Mouse (Mus musculus) E14TG2a.4 (cell line): Measurements from ENCODE around the gene Doc2b.

Experiments used
- H3K27me3 ChIP-seq: 2 replicates; pipeline ENCODE4 v1.6.1; 2014; ENCODE audit warnings: low read length, control low read depth; ENCODE audit not compliant: insufficient read depth
- H3K36me3 ChIP-seq: 2 replicates; pipeline ENCODE4 v1.6.1; 2014; ENCODE audit warnings: low read length, control low read depth; ENCODE audit not compliant: insufficient read depth
- H3K4me1 ChIP-seq: replicated peaks from 2 replicates; pipeline ENCODE4 v1.6.1; 2014; ENCODE audit warnings: low read depth, low read length, control low read depth
- H3K4me3 ChIP-seq: replicated peaks from 2 replicates; pipeline ENCODE4 v1.5.1; 2014; ENCODE audit warnings: mild to moderate bottlenecking, low read length
- H3K9me3 ChIP-seq: 2 replicates; pipeline ENCODE4 v1.6.1; 2014; ENCODE audit warnings: low read length, control low read depth
- CTCF ChIP-seq: conservative IDR thresholded peaks from 2 replicates; pipeline ENCODE4 v1.5.1; 2014; ENCODE audit warnings: low read length
- NANOG ChIP-seq: IDR thresholded peaks from 2 replicates; pipeline ENCODE4 v1.6.1; 2014; ENCODE audit warnings: borderline replicate concordance, low read length, mixed read lengths
- POU5F1 ChIP-seq: IDR thresholded peaks from 2 replicates; pipeline ENCODE4 v1.6.1; 2014; ENCODE audit warnings: low read length, borderline replicate concordance

Gene Doc2b

DNA sequence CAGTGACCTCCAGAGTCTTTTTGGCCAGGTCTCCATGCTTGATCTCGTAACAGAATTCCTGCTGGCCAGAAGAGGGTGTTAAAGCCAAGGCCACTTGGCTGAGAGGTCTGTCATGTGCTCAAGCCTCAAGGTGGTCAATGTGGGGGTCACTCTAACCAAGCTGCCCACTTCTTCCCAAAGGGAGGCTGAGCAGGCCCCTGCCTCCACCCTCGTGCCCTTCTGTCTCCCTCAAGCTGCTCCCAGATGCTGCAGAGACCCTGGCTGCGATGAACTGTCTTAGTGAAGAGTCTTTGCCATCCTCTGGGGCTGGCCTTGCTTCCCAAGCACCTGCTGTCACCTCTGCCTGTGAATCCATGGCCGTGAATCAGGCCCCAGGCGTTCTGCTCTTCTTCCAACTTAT lies 23.3 kb downstream of the Doc2b start:
- no peaks in the 10 kb centered on the region for H3K9me3 ChIP-seq
- peaks cover 9% of the 10 kb centered on the region; the same call in 1 of the 2 replicates for H3K36me3 ChIP-seq
- H3K4me3 ChIP-seq, result no peak overlapping the region
- H3K27me3 ChIP-seq, result no peaks in the 10 kb centered on the region
- no peak for TF ChIP-seq CTCF
- peaks cover 20% of the 10 kb centered on the region for H3K4me1 ChIP-seq

DNA sequence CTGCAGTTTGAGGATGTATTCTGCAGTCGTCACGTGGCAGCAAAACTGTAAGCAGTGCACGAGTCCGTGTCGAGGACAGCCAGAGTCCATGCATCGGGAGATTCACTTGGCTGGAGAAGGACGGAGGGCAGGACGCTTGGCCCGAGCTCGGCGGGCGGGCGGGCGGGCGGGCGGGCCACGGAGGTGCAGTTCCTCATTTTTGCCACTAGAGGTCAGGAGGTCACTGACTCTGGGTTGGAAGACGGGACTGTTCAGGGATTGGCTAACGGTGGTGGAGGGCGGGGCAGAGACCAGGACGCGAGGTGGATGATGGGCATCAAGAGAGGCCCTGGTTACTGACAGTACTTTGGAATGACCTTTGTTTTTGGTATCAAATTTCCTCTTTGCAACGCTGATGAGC lies 26.6 kb downstream of the Doc2b start:
- no peak for TF ChIP-seq NANOG
- peak; percentile 15; the same call in 1 of the 2 replicates for TF ChIP-seq CTCF
- no peak for TF ChIP-seq POU5F1
- H3K27me3 ChIP-seq, result no peaks in the 10 kb centered on the region

DNA sequence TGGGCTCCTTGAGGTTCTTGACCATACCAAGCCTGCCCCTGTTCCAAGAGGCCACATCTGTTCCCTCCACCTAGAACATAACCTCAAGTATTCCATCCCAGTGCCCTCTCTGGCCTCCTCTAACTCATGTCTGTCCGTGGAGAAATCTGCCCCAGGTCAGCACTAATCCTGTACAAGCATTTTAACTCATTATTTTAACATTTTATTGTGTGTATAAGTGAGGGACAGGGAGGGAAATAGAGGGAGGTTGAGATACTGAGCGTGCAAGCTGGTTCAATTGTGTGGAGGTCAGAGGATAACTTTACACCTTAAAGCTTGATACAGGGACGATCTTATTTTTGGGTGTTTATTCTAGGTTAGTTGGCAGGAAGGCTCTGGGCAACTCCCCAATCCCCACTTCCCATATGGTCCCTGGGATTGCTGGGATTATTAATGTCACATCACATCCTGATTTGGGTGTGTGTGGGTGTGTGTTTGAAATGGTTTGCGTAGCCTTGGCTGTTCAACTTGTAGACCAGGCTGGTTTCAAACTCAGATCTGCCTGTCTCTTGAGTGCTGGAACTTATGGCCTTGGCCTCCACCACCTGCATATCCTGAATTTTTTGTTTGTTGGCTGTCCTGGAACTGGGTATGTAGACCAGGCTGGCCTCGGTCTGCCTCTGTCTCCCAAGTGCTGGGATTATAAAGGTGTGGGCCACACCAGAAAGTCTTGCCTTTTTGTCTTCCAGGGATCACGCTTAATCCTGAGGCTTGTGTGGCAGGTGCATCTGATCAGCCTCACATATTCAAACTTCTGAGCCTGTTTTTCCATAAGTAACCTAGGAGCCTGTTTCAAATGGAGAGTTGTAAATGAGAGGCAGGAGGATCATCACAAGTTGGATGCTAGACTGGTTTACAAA lies 27.5 kb downstream of the Doc2b start:
- peaks cover 56% of the 10 kb centered on the region for H3K4me1 ChIP-seq
- no peak for TF ChIP-seq CTCF
- no peak for TF ChIP-seq POU5F1
- no peak for TF ChIP-seq NANOG

More for the DNA sequence above, 26.6 kb downstream of the Doc2b start:
- Histone ChIP-seq H3K9me3 (no peaks in the 10 kb centered on the region), H3K4me3 (no peak overlapping the region), H3K36me3 (peaks cover 42% of the 10 kb centered on the region), H3K4me1 (peaks cover 48% of the 10 kb centered on the region)

GRCm38 (mm10) chr11:75767014-75767413 lies 28.8 kb downstream of the Doc2b start:
- no peak for TF ChIP-seq CTCF
- TF ChIP-seq NANOG, result no peak
- TF ChIP-seq POU5F1, result no peak
- Histone ChIP-seq H3K27me3 (no peaks in the 10 kb centered on the region), H3K36me3 (peaks cover 63% of the 10 kb centered on the region), H3K4me1 (peaks cover 65% of the 10 kb centered on the region), H3K9me3 (no peaks in the 10 kb centered on the region), H3K4me3 (no peak overlapping the region)

More for the DNA sequence above, 27.5 kb downstream of the Doc2b start:
- Histone ChIP-seq H3K4me3 (no peak overlapping the region), H3K36me3 (peaks cover 51% of the 10 kb centered on the region), H3K9me3 (no peaks in the 10 kb centered on the region), H3K27me3 (no peaks in the 10 kb centered on the region)

GRCm38 (mm10) chr11:75765161-75765560 lies 30.7 kb downstream of the Doc2b start:
- H3K27me3 ChIP-seq, result no peaks in the 10 kb centered on the region
- no peaks in the 10 kb centered on the region for H3K9me3 ChIP-seq
- no peak overlapping the region for H3K4me3 ChIP-seq
- H3K4me1 ChIP-seq, result peaks cover 79% of the 10 kb centered on the region
- H3K36me3 ChIP-seq, result peaks cover 78% of the 10 kb centered on the region
- TF ChIP-seq NANOG (no peak), CTCF (no peak), POU5F1 (no peak)

DNA sequence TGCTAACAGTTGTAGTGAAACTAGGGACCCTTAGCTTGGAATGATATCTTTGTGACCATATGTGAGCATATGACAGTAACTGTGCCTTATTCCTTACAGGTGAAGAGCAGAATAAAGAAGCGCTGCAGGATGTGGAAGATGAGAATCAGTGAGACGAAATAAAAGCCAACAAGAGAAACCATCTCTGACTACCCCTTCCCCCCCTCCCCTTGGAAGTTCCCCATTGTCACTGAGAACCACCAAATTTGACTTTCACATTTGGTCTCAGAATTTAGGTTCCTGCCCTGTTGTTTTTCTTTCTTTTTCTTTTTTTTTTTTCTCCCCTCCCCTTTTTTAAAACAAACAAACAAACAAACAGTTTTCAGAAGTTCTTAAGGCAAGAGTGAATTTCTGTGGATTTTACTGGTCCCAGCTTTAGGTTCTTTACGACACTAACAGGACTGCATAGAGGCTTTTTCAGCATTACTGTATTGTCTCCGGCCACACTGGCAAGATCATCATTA lies 31.3 kb downstream of the Doc2b start:
- H3K36me3 ChIP-seq, result peaks cover 83% of the 10 kb centered on the region
- no peaks in the 10 kb centered on the region for H3K9me3 ChIP-seq
- H3K27me3 ChIP-seq, result no peaks in the 10 kb centered on the region
- peaks cover 83% of the 10 kb centered on the region for H3K4me1 ChIP-seq
- no peak for TF ChIP-seq CTCF
- TF ChIP-seq POU5F1, result no peak
- no peak for TF ChIP-seq NANOG
- no peak overlapping the region for H3K4me3 ChIP-seq

- H3K4me3 ChIP-seq, result no peak overlapping the region
- TF ChIP-seq NANOG (no peak), CTCF (no peak), POU5F1 (no peak)
- H3K9me3 ChIP-seq, result no peaks in the 10 kb centered on the region
- H3K4me1 ChIP-seq, result peaks cover 78% of the 10 kb centered on the region
- peaks cover 95% of the 10 kb centered on the region for H3K36me3 ChIP-seq
- H3K27me3 ChIP-seq, result no peaks in the 10 kb centered on the region
Observed at GRCm38 (mm10) chr11:75762708-75763107, 33.1 kb downstream of the Doc2b start.

DNA sequence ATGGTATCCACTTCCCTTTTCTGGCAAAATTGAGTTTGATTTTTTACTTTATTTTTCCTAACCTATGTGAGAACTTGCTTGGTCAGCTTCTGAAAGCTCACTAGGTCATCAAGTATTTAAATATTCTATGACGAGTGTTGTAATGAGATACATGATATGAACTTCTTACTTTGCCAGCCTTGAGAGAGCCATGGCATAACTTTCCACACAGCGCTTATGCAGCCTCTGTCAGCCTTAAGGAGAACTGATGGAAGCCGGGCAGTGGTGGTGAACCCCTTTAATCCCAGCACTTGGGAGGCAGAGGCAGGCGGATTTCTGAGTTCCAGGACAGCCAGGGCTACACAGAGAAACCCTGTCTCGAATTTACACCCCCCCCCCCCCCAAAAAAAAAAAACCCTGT lies 35.1 kb downstream of the Doc2b start:
- H3K4me1 ChIP-seq, result peaks cover 73% of the 10 kb centered on the region
- TF ChIP-seq NANOG (no peak), POU5F1 (no peak), CTCF (no peak)
- H3K4me3 ChIP-seq, result no peak overlapping the region
- no peaks in the 10 kb centered on the region for H3K9me3 ChIP-seq
- no peaks in the 10 kb centered on the region for H3K27me3 ChIP-seq
- peaks cover 95% of the 10 kb centered on the region for H3K36me3 ChIP-seq

- Histone ChIP-seq H3K4me3 (no peak overlapping the region), H3K27me3 (no peaks in the 10 kb centered on the region), H3K36me3 (peaks cover 95% of the 10 kb centered on the region), H3K9me3 (no peaks in the 10 kb centered on the region), H3K4me1 (peaks cover 71% of the 10 kb centered on the region)
- TF ChIP-seq CTCF (no peak), POU5F1 (no peak), NANOG (no peak)
Observed at GRCm38 (mm10) chr11:75758553-75758952, 37.3 kb downstream of the Doc2b start.
